Mouse (Mus musculus) liver, embryonic 14.5 days (tissue): ENCODE results near the gene Rassf3.

Experiments used
- CTCF ChIP-seq: IDR thresholded peaks from 2 replicates; pipeline ENCODE4 v1.5.1; 2016; ENCODE audit warnings: antibody characterized with exemption, low read depth, control low read depth
- EP300 ChIP-seq: IDR thresholded peaks from 2 replicates; pipeline ENCODE4 v1.6.1; 2016; ENCODE audit warnings: antibody characterized with exemption, low read depth

DNA sequence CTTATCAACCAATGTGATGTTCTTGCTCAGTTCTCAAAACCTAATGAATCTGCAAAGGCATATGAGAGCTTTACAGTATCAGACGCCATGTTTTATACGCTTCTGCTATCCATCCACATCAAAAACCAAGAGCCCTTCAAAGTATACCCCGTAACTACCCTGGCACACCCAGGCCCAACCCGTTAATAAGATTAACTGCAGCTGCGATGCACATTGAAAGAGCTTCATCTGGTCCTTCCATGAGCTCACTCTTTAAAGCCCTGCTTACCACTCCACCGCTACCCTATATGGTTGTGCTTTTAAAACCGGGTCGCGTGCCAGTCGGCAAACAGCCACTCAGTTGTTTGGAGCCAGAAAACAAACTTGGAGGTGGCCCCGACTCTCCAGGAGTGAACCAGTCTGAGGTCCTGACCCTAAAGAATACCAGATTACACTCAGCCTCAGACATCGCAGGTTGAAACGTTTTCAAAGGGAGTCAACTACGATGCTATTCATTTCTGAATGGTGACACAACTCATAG lies 50.6 kb downstream of the Rassf3 start:
- TF ChIP-seq CTCF (no peak), EP300 (no peak)
